Mouse (Mus musculus): Measurements from ENCODE around the gene Ear6. TPM values are rescaled to one million over a fixed set of nuclear protein-coding genes. Genes with fewer than 3 reads are reported as not detected.
A peak's percentile ranks its signal among the peaks of the same experiment; 100 is the strongest.
"Not testable (repeated sequence)": the region's sequence is repeated elsewhere in the genome, so short reads cannot be mapped to it uniquely, and the experiment has no call there.

Gene Ear6
- not detected in 2 replicates for polyA plus RNA-seq (2016; fragmentation: Nextera tagmentation; extraction: Ambion mirVana)

- no peaks in the 10 kb centered on the region for H3K4me1 ChIP-seq (replicated peaks)
- no peaks in the 10 kb centered on the region for H3K9me3 ChIP-seq (replicated peaks)
- ATAC-seq (ENCODE audit: insufficient number of reproducible peaks, low FRiP score): no peak
- no peak within 1 kb of the TSS for H3K9ac ChIP-seq
- no peaks in the 10 kb centered on the region for H3K27me3 ChIP-seq (replicated peaks)
- no peak within 1 kb of the TSS for H3K4me2 ChIP-seq
- no peaks in the 10 kb centered on the region for H3K36me3 ChIP-seq
- H3K27ac ChIP-seq (ENCODE audit: poor library complexity, severe bottlenecking): no peak within 1 kb of the TSS
- no peak within 1 kb of the TSS for H3K4me3 ChIP-seq
These were observed at the start of gene Ear6 for GRCm38 (mm10) chr14:51853399-51853798. Ear6 (plus strand) TSS chr14:51853699.

GRCm38 (mm10) chr14:51826625-51827024, 26.9 kb upstream of the Ear6 start:
- no peak overlapping the region for H3K4me3 ChIP-seq
- H3K36me3 ChIP-seq: no peaks in the 10 kb centered on the region
- H3K27ac ChIP-seq (ENCODE audit: poor library complexity, severe bottlenecking): no peak overlapping the region
- 51% methylated on average over 1 of the region's 1 CpGs for WGBS
- ATAC-seq (ENCODE audit: insufficient number of reproducible peaks, low FRiP score): no peak
- H3K4me1 ChIP-seq (replicated peaks): no peaks in the 10 kb centered on the region
- no peak overlapping the region for H3K9ac ChIP-seq
- no peak overlapping the region for H3K4me2 ChIP-seq
- H3K27me3 ChIP-seq (replicated peaks): no peaks in the 10 kb centered on the region
- H3K9me3 ChIP-seq (replicated peaks): no peaks in the 10 kb centered on the region

GRCm38 (mm10) chr14:51827842-51828241, 25.7 kb upstream of the Ear6 start:
- H3K4me3 ChIP-seq; H3K4me2 ChIP-seq; H3K9ac ChIP-seq; H3K36me3 ChIP-seq; ATAC-seq (ENCODE audit: insufficient number of reproducible peaks, low FRiP score); H3K9me3 ChIP-seq (replicated peaks); H3K4me1 ChIP-seq (replicated peaks); H3K27ac ChIP-seq (ENCODE audit: poor library complexity, severe bottlenecking); H3K27me3 ChIP-seq (replicated peaks): not testable (repeated sequence)
- whole genome bisulfite sequencing: 34% methylated on average over 5 of the region's 5 CpGs

- H3K4me3 ChIP-seq: no peak overlapping the region
- 68% methylated on average over 6 of the region's 6 CpGs for WGBS
- H3K36me3 ChIP-seq: no peaks in the 10 kb centered on the region
- H3K27me3 ChIP-seq (replicated peaks): no peaks in the 10 kb centered on the region
- no peak overlapping the region for H3K9ac ChIP-seq
- 0 out of 2 replicates have a peak, but pooled peaks have one; percentile 9 for ATAC-seq (ENCODE audit: insufficient number of reproducible peaks, low FRiP score)
- no peaks in the 10 kb centered on the region for H3K4me1 ChIP-seq (replicated peaks)
- H3K4me2 ChIP-seq: no peak overlapping the region
- H3K27ac ChIP-seq (ENCODE audit: poor library complexity, severe bottlenecking): no peak overlapping the region
- no peaks in the 10 kb centered on the region for H3K9me3 ChIP-seq (replicated peaks)
These were observed 24.3 kb upstream of the Ear6 start for GRCm38 (mm10) chr14:51829188-51829587.

GRCm38 (mm10) chr14:51838480-51838879, 15.0 kb upstream of the Ear6 start:
- not testable (repeated sequence) for H3K27ac ChIP-seq (ENCODE audit: poor library complexity, severe bottlenecking)

GRCm38 (mm10) chr14:51842250-51842649, 11.2 kb upstream of the Ear6 start:
- Histone ChIP-seq H3K9ac (no peak overlapping the region), H3K4me3 (no peak overlapping the region), H3K4me1 (replicated peaks) (no peaks in the 10 kb centered on the region; the same call in 1 of the 2 replicates), H3K4me2 (no peak overlapping the region), H3K27me3 (replicated peaks) (no peaks in the 10 kb centered on the region), H3K9me3 (replicated peaks) (no peaks in the 10 kb centered on the region), H3K27ac (ENCODE audit: poor library complexity, severe bottlenecking) (no peak overlapping the region), H3K36me3 (no peaks in the 10 kb centered on the region)
- no peak for ATAC-seq (ENCODE audit: insufficient number of reproducible peaks, low FRiP score)
- WGBS: 64% methylated on average over 1 of the region's 1 CpGs

More at GRCm38 (mm10) chr14:51838480-51838879, 15.0 kb upstream of the Ear6 start:
- not testable (repeated sequence) for H3K4me3 ChIP-seq; H3K36me3 ChIP-seq; H3K4me1 ChIP-seq (replicated peaks); ATAC-seq (ENCODE audit: insufficient number of reproducible peaks, low FRiP score); H3K4me2 ChIP-seq; H3K9ac ChIP-seq; H3K9me3 ChIP-seq (replicated peaks); H3K27me3 ChIP-seq (replicated peaks)
- WGBS: 21% methylated on average over 2 of the region's 2 CpGs

- no peak for ATAC-seq (ENCODE audit: insufficient number of reproducible peaks, low FRiP score)
- 68% methylated on average over 2 of the region's 2 CpGs for WGBS
- Histone ChIP-seq H3K4me3 (no peak overlapping the region), H3K9me3 (replicated peaks) (no peaks in the 10 kb centered on the region), H3K9ac (no peak overlapping the region), H3K27me3 (replicated peaks) (no peaks in the 10 kb centered on the region), H3K36me3 (no peaks in the 10 kb centered on the region), H3K4me2 (no peak overlapping the region), H3K4me1 (replicated peaks) (no peaks in the 10 kb centered on the region; the same call in 1 of the 2 replicates), H3K27ac (ENCODE audit: poor library complexity, severe bottlenecking) (no peak overlapping the region)
These were observed 10.7 kb upstream of the Ear6 start for GRCm38 (mm10) chr14:51842781-51843180.

GRCm38 (mm10) chr14:51843882-51844281, 9.6 kb upstream of the Ear6 start:
- Histone ChIP-seq H3K27ac (ENCODE audit: poor library complexity, severe bottlenecking) (no peak overlapping the region), H3K4me3 (no peak overlapping the region), H3K9ac (no peak overlapping the region), H3K4me1 (replicated peaks) (no peaks in the 10 kb centered on the region; the same call in 1 of the 2 replicates), H3K36me3 (no peaks in the 10 kb centered on the region), H3K4me2 (no peak overlapping the region), H3K27me3 (replicated peaks) (no peaks in the 10 kb centered on the region), H3K9me3 (replicated peaks) (no peaks in the 10 kb centered on the region)
- ATAC-seq (ENCODE audit: insufficient number of reproducible peaks, low FRiP score): no peak

GRCm38 (mm10) chr14:51846566-51846965, 6.9 kb upstream of the Ear6 start:
- WGBS: 62% methylated on average over 3 of the region's 3 CpGs
- no peak overlapping the region for H3K27ac ChIP-seq (ENCODE audit: poor library complexity, severe bottlenecking)
- no peaks in the 10 kb centered on the region for H3K27me3 ChIP-seq (replicated peaks)
- H3K4me3 ChIP-seq: no peak overlapping the region
- ATAC-seq (ENCODE audit: insufficient number of reproducible peaks, low FRiP score): no peak
- H3K9me3 ChIP-seq (replicated peaks): no peaks in the 10 kb centered on the region
- no peak overlapping the region for H3K9ac ChIP-seq
- H3K4me2 ChIP-seq: no peak overlapping the region
- no peaks in the 10 kb centered on the region; the same call in 1 of the 2 replicates for H3K4me1 ChIP-seq (replicated peaks)
- no peaks in the 10 kb centered on the region for H3K36me3 ChIP-seq

- not testable (repeated sequence) for H3K9ac ChIP-seq; ATAC-seq (ENCODE audit: insufficient number of reproducible peaks, low FRiP score); H3K4me2 ChIP-seq; H3K27ac ChIP-seq (ENCODE audit: poor library complexity, severe bottlenecking); H3K4me1 ChIP-seq (replicated peaks); H3K4me3 ChIP-seq; H3K36me3 ChIP-seq; H3K27me3 ChIP-seq (replicated peaks); H3K9me3 ChIP-seq (replicated peaks)
- WGBS: 49% methylated on average over 3 of the region's 3 CpGs
These were observed 2.5 kb upstream of the Ear6 start for GRCm38 (mm10) chr14:51851006-51851405.

GRCm38 (mm10) chr14:51855280-51855679, 1.8 kb downstream of the Ear6 start:
- not testable (repeated sequence) for H3K27ac ChIP-seq (ENCODE audit: poor library complexity, severe bottlenecking); H3K4me1 ChIP-seq (replicated peaks); H3K27me3 ChIP-seq (replicated peaks); H3K9me3 ChIP-seq (replicated peaks); H3K36me3 ChIP-seq; H3K9ac ChIP-seq; H3K4me3 ChIP-seq; H3K4me2 ChIP-seq; ATAC-seq (ENCODE audit: insufficient number of reproducible peaks, low FRiP score)
- 69% methylated on average over 7 of the region's 7 CpGs for WGBS

GRCm38 (mm10) chr14:51863603-51864002, 10.1 kb downstream of the Ear6 start:
- H3K27ac ChIP-seq (ENCODE audit: poor library complexity, severe bottlenecking); ATAC-seq (ENCODE audit: insufficient number of reproducible peaks, low FRiP score); H3K4me1 ChIP-seq (replicated peaks); H3K4me2 ChIP-seq; H3K36me3 ChIP-seq; H3K9me3 ChIP-seq (replicated peaks); H3K9ac ChIP-seq; H3K27me3 ChIP-seq (replicated peaks); H3K4me3 ChIP-seq: not testable (repeated sequence)
- WGBS: 10% methylated on average over 1 of the region's 1 CpGs
